Mouse (Mus musculus) MEL (cell line): ENCODE data around the gene Myo3a. TPM values are rescaled to one million over a fixed set of nuclear protein-coding genes. Genes with fewer than 3 reads are reported as not detected.

ENCODE experiments used
- DNase-seq: peaks from one replicate; pipeline ENCODE4 v3.0.0; 2011; ENCODE audit warnings: low read depth, low spot score
- H3K27ac ChIP-seq: 2 replicates; pipeline ENCODE4 v1.5.1; 2012; ENCODE audit warnings: low read depth, mild to moderate bottlenecking, control low read depth, low read length, moderate library complexity; ENCODE audit not compliant: control insufficient read depth
- H3K27me3 ChIP-seq, 2 experiments: fragments of 150-350 bp in 1 of 2; sonication (generic) in 1 of 2; 2 replicates each; pipeline ENCODE4 v1.6.1; 2012; ENCODE audit warnings: low read length in 2 of 2, mild to moderate bottlenecking in 2 of 2, improper control_type of control experiment in 1 of 2, moderate library complexity in 1 of 2; ENCODE audit not compliant: insufficient read depth in 2 of 2, control insufficient read depth in 1 of 2
- H3K36me3 ChIP-seq, 2 experiments: 2 replicates each; pipeline ENCODE4 v1.6.1; 2012 to 2014; ENCODE audit warnings: low read length in 2 of 2, improper control_type of control experiment in 1 of 2, inconsistent platforms in 1 of 2, mild to moderate bottlenecking in 1 of 2; ENCODE audit not compliant: insufficient read depth in 2 of 2, control insufficient read depth in 1 of 2
- H3K4me1 ChIP-seq, 2 experiments: fragments of 150-350 bp in 1 of 2; sonication (generic) in 1 of 2; 2 replicates each; pipeline ENCODE4 v1.6.1; 2012; ENCODE audit warnings: low read length in 2 of 2, improper control_type of control experiment in 1 of 2, mild to moderate bottlenecking in 1 of 2; ENCODE audit not compliant: insufficient read depth in 2 of 2, control insufficient read depth in 1 of 2
- H3K4me3 ChIP-seq, 2 experiments: fragments of 150-350 bp in 1 of 2; sonication (generic) in 1 of 2; 2 replicates each; pipeline ENCODE4 v1.5.1; 2012; ENCODE audit warnings: low read depth in 2 of 2, low read length in 2 of 2, mild to moderate bottlenecking in 2 of 2, moderate library complexity in 2 of 2, control low read depth in 1 of 2, improper control_type of control experiment in 1 of 2; ENCODE audit not compliant: control insufficient read depth in 1 of 2, insufficient read depth in 1 of 2
- H3K79me2 ChIP-seq: 2 replicates; pipeline ENCODE4 v1.6.1; 2012; ENCODE audit warnings: mild to moderate bottlenecking, low read length, moderate library complexity; ENCODE audit not compliant: control insufficient read depth, poor library complexity, insufficient read depth
- H3K9ac ChIP-seq: 2 replicates; pipeline ENCODE4 v1.6.1; 2012; ENCODE audit warnings: low read depth, mild to moderate bottlenecking, control low read depth, low read length, moderate library complexity; ENCODE audit not compliant: control insufficient read depth, poor library complexity, severe bottlenecking
- H3K9me3 ChIP-seq: fragments of 150-350 bp; sonication (generic); replicated peaks from 2 replicates; pipeline ENCODE4 v1.6.1; 2012; ENCODE audit warnings: mild to moderate bottlenecking, low read length, improper control_type of control experiment, moderate library complexity; ENCODE audit not compliant: insufficient read depth
- CHD1 ChIP-seq: IDR thresholded peaks from 2 replicates; pipeline ENCODE4 v1.6.1; 2012; ENCODE audit warnings: low read depth, mild to moderate bottlenecking, inconsistent platforms, low read length, improper control_type of control experiment
- CHD2 ChIP-seq: IDR thresholded peaks from 2 replicates; pipeline ENCODE4 v1.6.1; 2011; ENCODE audit warnings: low read length, improper control_type of control experiment
- E2F4 ChIP-seq: IDR thresholded peaks from 2 replicates; pipeline ENCODE4 v1.6.1; 2011; ENCODE audit warnings: low read depth, low read length, improper control_type of control experiment, borderline replicate concordance
- ELF1 ChIP-seq: IDR thresholded peaks from 2 replicates; pipeline ENCODE4 v1.6.1; 2014; ENCODE audit warnings: low read depth, mild to moderate bottlenecking, inconsistent platforms, low read length, improper control_type of control experiment, moderate library complexity
- GATA1 ChIP-seq: IDR thresholded peaks from 2 replicates; pipeline ENCODE4 v1.6.1; 2011; ENCODE audit warnings: low read depth, low read length, improper control_type of control experiment
- HCFC1 ChIP-seq: IDR thresholded peaks from 2 replicates; pipeline ENCODE4 v1.6.1; 2012; ENCODE audit warnings: low read depth, mild to moderate bottlenecking, inconsistent platforms, low read length, improper control_type of control experiment, moderate library complexity
- MAX ChIP-seq: IDR thresholded peaks from 2 replicates; pipeline ENCODE4 v1.6.1; 2011; ENCODE audit warnings: low read length, improper control_type of control experiment
- MAZ ChIP-seq: IDR thresholded peaks from 2 replicates; pipeline ENCODE4 v1.6.1; 2012; ENCODE audit warnings: low read depth, mild to moderate bottlenecking, inconsistent platforms, low read length, improper control_type of control experiment
- MEF2A ChIP-seq: IDR thresholded peaks from 2 replicates; pipeline ENCODE4 v1.6.1; 2014; ENCODE audit warnings: low read depth, mild to moderate bottlenecking, inconsistent platforms, low read length, improper control_type of control experiment; ENCODE audit not compliant: poor library complexity, insufficient replicate concordance, severe bottlenecking; ENCODE audit errors: extremely low read depth
- MYC ChIP-seq: IDR thresholded peaks from 2 replicates; pipeline ENCODE4 v1.6.1; 2011; ENCODE audit warnings: low read depth, mild to moderate bottlenecking, low read length, improper control_type of control experiment, moderate library complexity
- NRF1 ChIP-seq: IDR thresholded peaks from 2 replicates; pipeline ENCODE4 v1.6.1; 2014; ENCODE audit warnings: low read depth, mild to moderate bottlenecking, inconsistent platforms, low read length, improper control_type of control experiment, moderate library complexity; ENCODE audit not compliant: poor library complexity, insufficient read depth, severe bottlenecking
- POLR2A ChIP-seq, 2 experiments: IDR thresholded peaks; 2 replicates each; pipeline ENCODE4 v1.6.1; 2011 to 2012; ENCODE audit warnings: low read length in 2 of 2, mild to moderate bottlenecking in 2 of 2, control low read depth in 1 of 2, improper control_type of control experiment in 1 of 2, low read depth in 1 of 2, moderate library complexity in 1 of 2; ENCODE audit not compliant: control insufficient read depth in 1 of 2, insufficient read depth in 1 of 2, poor library complexity in 1 of 2
- POLR2AphosphoS2 ChIP-seq: IDR thresholded peaks from 2 replicates; pipeline ENCODE4 v1.6.1; 2011; ENCODE audit warnings: low read length, improper control_type of control experiment
- RCOR1 ChIP-seq: IDR thresholded peaks from 2 replicates; pipeline ENCODE4 v1.6.1; 2012; ENCODE audit warnings: low read depth, mild to moderate bottlenecking, inconsistent platforms, low read length, improper control_type of control experiment
- SIN3A ChIP-seq: IDR thresholded peaks from 2 replicates; pipeline ENCODE4 v1.6.1; 2012; ENCODE audit warnings: low read length, improper control_type of control experiment, inconsistent platforms
- TAL1 ChIP-seq: IDR thresholded peaks from 2 replicates; pipeline ENCODE4 v1.6.1; 2012; ENCODE audit warnings: mild to moderate bottlenecking, inconsistent platforms, low read length, moderate library complexity, mixed read lengths
- TBP ChIP-seq: IDR thresholded peaks from 2 replicates; pipeline ENCODE4 v1.8.0; 2011; ENCODE audit warnings: low read depth, low read length, improper control_type of control experiment
- TCF12 ChIP-seq: IDR thresholded peaks from 2 replicates; pipeline ENCODE4 v1.6.1; 2014; ENCODE audit warnings: low read depth, mild to moderate bottlenecking, inconsistent platforms, low read length, improper control_type of control experiment, moderate library complexity
- UBTF ChIP-seq: IDR thresholded peaks from 2 replicates; pipeline ENCODE4 v1.6.1; 2012; ENCODE audit warnings: low read depth, mild to moderate bottlenecking, inconsistent platforms, low read length, improper control_type of control experiment, moderate library complexity, borderline replicate concordance; ENCODE audit not compliant: insufficient read depth
- ZC3H11A ChIP-seq: IDR thresholded peaks from 2 replicates; pipeline ENCODE4 v1.6.1; 2012; ENCODE audit warnings: low read depth, mild to moderate bottlenecking, inconsistent platforms, low read length, improper control_type of control experiment
- ZMIZ1 ChIP-seq: IDR thresholded peaks from 2 replicates; pipeline ENCODE4 v1.6.1; 2012; ENCODE audit warnings: low read depth, mild to moderate bottlenecking, inconsistent platforms, low read length, improper control_type of control experiment, moderate library complexity
- ZNF384 ChIP-seq: IDR thresholded peaks from 2 replicates; pipeline ENCODE4 v1.6.1; 2012; ENCODE audit warnings: low read depth, mild to moderate bottlenecking, inconsistent platforms, low read length, improper control_type of control experiment
- polyA plus RNA-seq, 2 experiments: library from polyadenylated mRNA; stranded (reverse) in 1 of 2; unstranded in 1 of 2; fragments of >175 nt in 1 of 2; fragments of >200 nt in 1 of 2; gene quantifications; 2 replicates each; pipeline versions ENCODE4 v1.2.1 to v1.2.4; 2012; ENCODE audit warnings: low replicate concordance in 2 of 2, low read depth in 1 of 2; ENCODE audit not compliant: insufficient read length in 2 of 2, insufficient read depth in 1 of 2, missing spikeins in 1 of 2
- total RNA-seq: library from RNA; depleted of rRNA; stranded (reverse); fragments of 300-350 nt; gene quantifications from 2 replicates; pipeline ENCODE4 v1.2.3, GENCODE M21; 2012

The Myo3a gene
- total and polyA plus RNA-seq, 3 experiments, result not detected

GRCm38 (mm10) chr2:22624188-22624975, 397.1 kb downstream of the Myo3a start:
- no peak overlapping the region for H3K4me3 ChIP-seq
- H3K27me3 ChIP-seq, result no peaks in the 10 kb centered on the region; a peak in 1 of 4 replicates
- H3K9me3 ChIP-seq, result no peaks in the 10 kb centered on the region
- peaks cover 0 to 3% of the 10 kb centered on the region in 2 experiments; a peak in 1 of 4 replicates for H3K4me1 ChIP-seq
- no peak for DNase-seq
- H3K79me2 ChIP-seq, result no peaks in the 10 kb centered on the region
- H3K36me3 ChIP-seq, result no peaks in the 10 kb centered on the region; a peak in 1 of 4 replicates
- no peak overlapping the region for H3K27ac ChIP-seq
- H3K9ac ChIP-seq, result no peak overlapping the region
- no peak for TF ChIP-seq MEF2A
- TF ChIP-seq CHD1, result no peak
- no peak for TF ChIP-seq ZNF384

- Histone ChIP-seq H3K36me3 (no peaks in the 10 kb centered on the region; a peak in 1 of 4 replicates), H3K9me3 (no peaks in the 10 kb centered on the region), H3K27ac (no peak overlapping the region), H3K27me3 (no peaks in the 10 kb centered on the region; a peak in 1 of 4 replicates), H3K4me3 (no peak overlapping the region), H3K4me1 (peaks cover 0 to 3% of the 10 kb centered on the region in 2 experiments; a peak in 1 of 4 replicates), H3K79me2 (no peaks in the 10 kb centered on the region), H3K9ac (no peak overlapping the region)
- TF ChIP-seq POLR2AphosphoS2 (no peak), SIN3A (no peak), ZC3H11A (no peak), E2F4 (no peak), ELF1 (no peak), MAX (no peak), NRF1 (no peak), TBP (no peak), HCFC1 (no peak), ZNF384 (no peak), GATA1 (no peak), CHD2 (no peak), RCOR1 (no peak), ZMIZ1 (no peak), TCF12 (no peak), POLR2A (IDR thresholded peaks at IDR 0.05; ENCODE audit: control insufficient read depth in 1 of 2, insufficient read depth in 1 of 2, low read depth in 1 of 2, low read length in 2 of 2, poor library complexity in 1 of 2) (no peak), UBTF (no peak), MYC (no peak), TAL1 (no peak), MAZ (no peak)
- no peak for DNase-seq
These were observed 398.0 kb downstream of the Myo3a start for GRCm38 (mm10) chr2:22625096-22625960.
